Mouse (Mus musculus) myocyte (in vitro differentiated cells): ENCODE measurements at regions not wholly inside any gene's neighbourhood (a gene's known extent, or its start where the extent isn't known, plus 50 kb on each side); places are given as distances from the start of the nearest gene placed in this dataset.

Experiments
- CEBPB ChIP-seq: IDR thresholded peaks from 2 replicates; pipeline ENCODE4 v1.6.1; 2011; ENCODE audit warnings: mild to moderate bottlenecking, moderate library complexity; ENCODE audit not compliant: poor library complexity, insufficient read depth, severe bottlenecking
- MAX ChIP-seq: IDR thresholded peaks from one replicate; pipeline ENCODE4 v1.6.1; 2011; ENCODE audit warnings: low read depth, mild to moderate bottlenecking, control low read depth
- MYOD1 ChIP-seq, 3 experiments: IDR thresholded peaks; one replicate each; pipeline ENCODE4 v1.6.1; 2011; ENCODE audit warnings: control low read depth in 2 of 3, low read depth in 2 of 3, mild to moderate bottlenecking in 2 of 3, moderate library complexity in 1 of 3; ENCODE audit not compliant: insufficient read length in 2 of 3, control insufficient read depth in 1 of 3
- MYOG ChIP-seq, 3 experiments: IDR thresholded peaks; one replicate each; pipeline ENCODE4 v1.6.1; 2011; ENCODE audit warnings: control low read depth in 2 of 3, low read depth in 2 of 3, mild to moderate bottlenecking in 2 of 3; ENCODE audit not compliant: insufficient read length in 2 of 3, control insufficient read depth in 1 of 3, insufficient read depth in 1 of 3
- POLR2A ChIP-seq: IDR thresholded peaks from one replicate; pipeline ENCODE4 v1.6.1; 2011; ENCODE audit warnings: low read depth, mild to moderate bottlenecking, control low read depth, moderate library complexity; ENCODE audit not compliant: insufficient read length
- POLR2AphosphoS2 ChIP-seq: IDR thresholded peaks from one replicate; pipeline ENCODE4 v1.6.1; 2011; ENCODE audit warnings: low read depth, control low read depth; ENCODE audit not compliant: insufficient read length
- TCF12 ChIP-seq: IDR thresholded peaks from one replicate; pipeline ENCODE4 v1.6.1; 2011; ENCODE audit warnings: mild to moderate bottlenecking, control low read depth; ENCODE audit not compliant: poor library complexity, insufficient read depth, severe bottlenecking
- TCF3 ChIP-seq: IDR thresholded peaks from one replicate; pipeline ENCODE4 v1.6.1; 2011; ENCODE audit warnings: low read depth, control low read depth; ENCODE audit not compliant: insufficient read length
- USF1 ChIP-seq: IDR thresholded peaks from one replicate; pipeline ENCODE4 v1.6.1; 2011; ENCODE audit warnings: low read depth, mild to moderate bottlenecking, control low read depth, moderate library complexity

DNA sequence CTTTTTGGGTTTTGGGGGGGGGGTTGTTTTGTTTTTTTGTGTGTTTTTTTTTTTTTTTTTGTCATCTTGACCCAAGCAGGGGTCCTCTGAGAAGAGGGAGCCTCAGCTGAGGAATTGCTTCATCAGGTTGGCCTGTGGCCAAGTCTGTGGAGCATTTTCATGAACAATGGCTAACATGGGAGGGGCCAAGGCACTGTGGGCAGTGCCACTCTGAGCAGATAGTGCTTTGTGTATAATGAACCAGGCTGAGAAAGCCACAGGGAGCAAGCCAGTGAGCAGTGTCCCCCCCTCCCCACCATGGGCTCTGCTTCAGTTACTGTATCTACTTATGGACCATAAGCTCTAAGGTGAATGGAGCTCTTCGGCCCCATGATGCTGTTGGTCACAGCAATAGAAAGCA is 119.1 kb downstream of the Fam114a2 start:
- TF ChIP-seq MYOG (IDR thresholded peaks at IDR 0.05; ENCODE audit: control insufficient read depth in 1 of 3, insufficient read depth in 1 of 3, insufficient read length in 2 of 3, low read depth in 2 of 3) = no peak
- TF ChIP-seq POLR2A = no peak
- no peak for TF ChIP-seq USF1
- no peak for TF ChIP-seq CEBPB
- TF ChIP-seq TCF12 = no peak
- TF ChIP-seq MAX = no peak
- no peak for TF ChIP-seq TCF3
- no peak for TF ChIP-seq MYOD1 (IDR thresholded peaks at IDR 0.05; ENCODE audit: control insufficient read depth in 1 of 3, insufficient read length in 2 of 3, low read depth in 2 of 3)
- no peak for TF ChIP-seq POLR2AphosphoS2
